Comparison of ENCODE assay signal across 13 mouse cellular contexts in genomic region chr11:5058783-5059182, GRCm38 (mm10). TPM values are rescaled to one million over a fixed set of nuclear protein-coding genes. Genes with fewer than 3 reads are reported as not detected.
A peak's percentile ranks its signal among the peaks of the same experiment; 100 is the strongest.
DNase-seq lines count a peak whose midpoint lies in the region; ATAC-seq and TF ChIP-seq lines count a peak whose summit lies in the region.
"Had no signal": no experiment of that assay in that cellular context is flagged by ENCODE, and none has a peak within 500 bp of the region (broad histone marks: within the 10 kb centered on the region; RNA-seq: fewer than 3 reads in every experiment).

No protein-coding gene starts in this region.

- peaks cover 80% of the 10 kb centered on the region for H3K27me3 ChIP-seq in heart, embryonic 15.5 days
- H3K27me3 ChIP-seq in liver, embryonic 13.5 days, result peaks cover 91% of the 10 kb centered on the region
- peaks cover 82% of the 10 kb centered on the region for H3K27me3 ChIP-seq in liver, postnatal 0 days (ENCODE audit: insufficient read depth, low read length)
- H3K27me3 ChIP-seq in E14TG2a.4 (ENCODE audit: insufficient read depth, low read length), result peaks cover 82% of the 10 kb centered on the region
- peaks cover 86% of the 10 kb centered on the region for H3K27me3 ChIP-seq in embryonic facial prominence, embryonic 15.5 days

- 30% methylated on average over 9 of the region's 9 CpGs for WGBS in heart, embryonic 15.5 days
- 28% methylated on average over 9 of the region's 9 CpGs for WGBS in liver, embryonic 13.5 days (ENCODE audit: insufficient replicate concordance)
- WGBS in liver, postnatal 0 days (ENCODE audit: insufficient replicate concordance), result 28% methylated on average over 9 of the region's 9 CpGs
- 27% methylated on average over 9 of the region's 9 CpGs for WGBS in embryonic facial prominence, embryonic 15.5 days

- no peaks in the 10 kb centered on the region for H3K9me3 ChIP-seq in heart, embryonic 15.5 days (replicated peaks)
- no peaks in the 10 kb centered on the region for H3K9me3 ChIP-seq in liver, embryonic 13.5 days (replicated peaks)
- no peaks in the 10 kb centered on the region for H3K9me3 ChIP-seq in liver, postnatal 0 days (ENCODE audit: low read length)
- H3K9me3 ChIP-seq in E14TG2a.4 (ENCODE audit: low read length), result no peaks in the 10 kb centered on the region
- no peaks in the 10 kb centered on the region for H3K9me3 ChIP-seq in embryonic facial prominence, embryonic 15.5 days (replicated peaks)
- H3K9me3 ChIP-seq: hindbrain, embryonic 15.5 days had no signal

- intact Hi-C loops in heart, postnatal 14 days (cut with DNase I), result no loop called here

- no peak overlapping the region for H3K27ac ChIP-seq in heart, embryonic 15.5 days
- H3K27ac ChIP-seq in liver, embryonic 13.5 days, result no peak overlapping the region
- H3K27ac ChIP-seq in liver, postnatal 0 days (ENCODE audit: low read depth), result no peak overlapping the region
- H3K27ac ChIP-seq in embryonic facial prominence, embryonic 15.5 days (replicated peaks), result no peak overlapping the region
- H3K27ac ChIP-seq: hindbrain, embryonic 15.5 days had no signal

- H3K36me3 ChIP-seq in heart, embryonic 15.5 days, result no peaks in the 10 kb centered on the region
- no peaks in the 10 kb centered on the region for H3K36me3 ChIP-seq in liver, embryonic 13.5 days
- no peaks in the 10 kb centered on the region for H3K36me3 ChIP-seq in liver, postnatal 0 days (replicated peaks; ENCODE audit: insufficient read depth, low read length)
- peaks cover 27% of the 10 kb centered on the region for H3K36me3 ChIP-seq in E14TG2a.4 (ENCODE audit: insufficient read depth, low read length)
- no peaks in the 10 kb centered on the region for H3K36me3 ChIP-seq in embryonic facial prominence, embryonic 15.5 days
- H3K36me3 ChIP-seq: hindbrain, embryonic 15.5 days had no signal

- H3K4me1 ChIP-seq in heart, embryonic 15.5 days (replicated peaks), result peaks cover 54% of the 10 kb centered on the region
- peaks cover 50% of the 10 kb centered on the region for H3K4me1 ChIP-seq in liver, embryonic 13.5 days (replicated peaks)
- peaks cover 41% of the 10 kb centered on the region for H3K4me1 ChIP-seq in liver, postnatal 0 days (ENCODE audit: insufficient read depth)
- H3K4me1 ChIP-seq in E14TG2a.4 (replicated peaks; ENCODE audit: low read depth, low read length), result peaks cover 90% of the 10 kb centered on the region
- H3K4me1 ChIP-seq in embryonic facial prominence, embryonic 15.5 days, result peaks cover 68% of the 10 kb centered on the region

- no peak for TF ChIP-seq EP300 in liver, postnatal 0 days (IDR thresholded peaks at IDR 0.05; ENCODE audit: low read depth)

- H3K4me2 ChIP-seq in heart, embryonic 15.5 days, result no peak overlapping the region
- no peak overlapping the region; the same call in 1 of the 2 replicates for H3K4me2 ChIP-seq in liver, embryonic 13.5 days
- H3K4me2 ChIP-seq in liver, postnatal 0 days (ENCODE audit: low read depth, low read length), result no peak overlapping the region; the same call in 1 of the 2 replicates
- no peak overlapping the region; the same call in 1 of the 2 replicates for H3K4me2 ChIP-seq in embryonic facial prominence, embryonic 15.5 days (replicated peaks)

- H3K4me3 ChIP-seq in heart, embryonic 15.5 days, result peak overlapping the region; percentile 61; the same call in 1 of the 2 replicates
- 0 out of 2 replicates have a peak overlapping the region, but pooled peaks have one; percentile 2 for H3K4me3 ChIP-seq in liver, embryonic 13.5 days (replicated peaks)
- H3K4me3 ChIP-seq in liver, postnatal 0 days (ENCODE audit: low read depth, low read length), result no peak overlapping the region
- peak overlapping the region; percentile 46; the same call in 1 of the 2 replicates for H3K4me3 ChIP-seq in E14TG2a.4 (replicated peaks; ENCODE audit: low read length)
- H3K4me3 ChIP-seq in embryonic facial prominence, embryonic 15.5 days (replicated peaks), result 0 out of 2 replicates have a peak overlapping the region, but pooled peaks have one; percentile 4

- no peak for DNase-seq in heart, postnatal 14 days
- no peak for DNase-seq in liver, embryonic 13.5 days
- no peak for DNase-seq in liver, postnatal 0 days
- DNase-seq in MN1 (ENCODE audit: low spot score), result no peak
- DNase-seq: cerebellum, adult 2 months; gastrocnemius, postnatal 36 days; lung, embryonic 14.5 days; midbrain, embryonic 14.5 days had no signal

- ATAC-seq in heart, embryonic 15.5 days (replicated peaks; ENCODE audit: insufficient number of reproducible peaks, insufficient read depth, low FRiP score, low read depth), result no peak
- ATAC-seq in liver, embryonic 13.5 days (ENCODE audit: low read depth), result no peak
- ATAC-seq in liver, postnatal 0 days, result no peak
- ATAC-seq in embryonic facial prominence, embryonic 15.5 days (ENCODE audit: insufficient number of reproducible peaks, low FRiP score, low TSS enrichment, low read depth), result no peak
- no peak for ATAC-seq in megakaryocyte progenitor cell, adult 5-6 weeks (replicated peaks; ENCODE audit: poor library complexity)

- TF ChIP-seq CTCF in liver, postnatal 0 days (IDR thresholded peaks at IDR 0.05; ENCODE audit: low read depth), result no peak
- TF ChIP-seq CTCF in E14TG2a.4 (conservative IDR thresholded peaks at IDR 0.05; ENCODE audit: low read length), result no peak

- no peak overlapping the region for H3K9ac ChIP-seq in heart, embryonic 15.5 days
- H3K9ac ChIP-seq in liver, embryonic 13.5 days, result no peak overlapping the region
- no peak overlapping the region for H3K9ac ChIP-seq in liver, postnatal 0 days (replicated peaks)
- no peak overlapping the region for H3K9ac ChIP-seq in embryonic facial prominence, embryonic 15.5 days

RNA-seq across cellular contexts. Expression of gene Rasl10a, which starts 0.9 kb away (rescaled TPM):
- 0.96 and 1.1 TPM in 2 replicates for polyA plus RNA-seq in heart, embryonic 15.5 days (2015; fragmentation: Nextera tagmentation; extraction: Ambion mirVana)
- total RNA-seq in heart, postnatal 14 days (2021), result 1 to 10 TPM; 3.7 to 4.4 TPM
- polyA plus RNA-seq in liver, embryonic 13.5 days (2015; fragmentation: Nextera tagmentation; extraction: Ambion mirVana), result 0.42 and 0.50 TPM in 2 replicates
- 0.58 and 0.66 TPM in 2 replicates for polyA plus RNA-seq in liver, postnatal 0 days (2015; fragmentation: Nextera tagmentation; extraction: Ambion mirVana)
- polyA plus RNA-seq in embryonic facial prominence, embryonic 15.5 days (2015; fragmentation: Nextera tagmentation; extraction: Ambion mirVana), result 4.1 TPM in 2 replicates
- total RNA-seq in megakaryocyte progenitor cell, adult 5-6 weeks (2015), result not detected in 2 replicates
- total RNA-seq in megakaryocyte progenitor cell, adult 5-6 weeks (2017), result not detected in 2 replicates

RNA-seq across cellular contexts. Expression of gene Gas2l1, which starts 6.3 kb away (rescaled TPM):
- polyA plus RNA-seq in heart, embryonic 15.5 days (2015; fragmentation: Nextera tagmentation; extraction: Ambion mirVana), result 19.4 and 28.2 TPM in 2 replicates
- 10 to 100 TPM; 17.8 to 18.7 TPM for total RNA-seq in heart, postnatal 14 days (2021)
- polyA plus RNA-seq in liver, embryonic 13.5 days (2015; fragmentation: Nextera tagmentation; extraction: Ambion mirVana), result 14.3 and 15.1 TPM in 2 replicates
- 14.9 TPM in 2 replicates for polyA plus RNA-seq in liver, postnatal 0 days (2015; fragmentation: Nextera tagmentation; extraction: Ambion mirVana)
- 39.0 and 43.3 TPM in 2 replicates for polyA plus RNA-seq in embryonic facial prominence, embryonic 15.5 days (2015; fragmentation: Nextera tagmentation; extraction: Ambion mirVana)
- 0.22 and 0.46 TPM in 2 replicates for total RNA-seq in megakaryocyte progenitor cell, adult 5-6 weeks (2015)
- 0.58 TPM in 1 of 2 replicates, not detected in the other for total RNA-seq in megakaryocyte progenitor cell, adult 5-6 weeks (2017)

RNA-seq across cellular contexts. Expression of gene Rhbdd3, which starts 39.9 kb away (rescaled TPM):
- 26.2 and 30.9 TPM in 2 replicates for polyA plus RNA-seq in heart, embryonic 15.5 days (2015; fragmentation: Nextera tagmentation; extraction: Ambion mirVana)
- total RNA-seq in heart, postnatal 14 days (2021), result 10 to 100 TPM; 18.7 to 20.5 TPM
- 11.8 and 14.3 TPM in 2 replicates for polyA plus RNA-seq in liver, embryonic 13.5 days (2015; fragmentation: Nextera tagmentation; extraction: Ambion mirVana)
- 14.4 and 14.9 TPM in 2 replicates for polyA plus RNA-seq in liver, postnatal 0 days (2015; fragmentation: Nextera tagmentation; extraction: Ambion mirVana)
- 28.8 and 29.4 TPM in 2 replicates for polyA plus RNA-seq in embryonic facial prominence, embryonic 15.5 days (2015; fragmentation: Nextera tagmentation; extraction: Ambion mirVana)
- total RNA-seq in megakaryocyte progenitor cell, adult 5-6 weeks (2015), result 8.5 and 10.2 TPM in 2 replicates
- 22.2 and 33.8 TPM in 2 replicates for total RNA-seq in megakaryocyte progenitor cell, adult 5-6 weeks (2017)

RNA-seq across cellular contexts. Expression of gene Ewsr1, which starts 40.3 kb away (rescaled TPM):
- 359 and 482 TPM in 2 replicates for polyA plus RNA-seq in heart, embryonic 15.5 days (2015; fragmentation: Nextera tagmentation; extraction: Ambion mirVana)
- 100 to 1,000 TPM; 119 to 131 TPM for total RNA-seq in heart, postnatal 14 days (2021)
- 312 and 331 TPM in 2 replicates for polyA plus RNA-seq in liver, embryonic 13.5 days (2015; fragmentation: Nextera tagmentation; extraction: Ambion mirVana)
- 146 and 157 TPM in 2 replicates for polyA plus RNA-seq in liver, postnatal 0 days (2015; fragmentation: Nextera tagmentation; extraction: Ambion mirVana)
- polyA plus RNA-seq in embryonic facial prominence, embryonic 15.5 days (2015; fragmentation: Nextera tagmentation; extraction: Ambion mirVana), result 691 and 729 TPM in 2 replicates
- 183 and 217 TPM in 2 replicates for total RNA-seq in megakaryocyte progenitor cell, adult 5-6 weeks (2015)
- 513 and 628 TPM in 2 replicates for total RNA-seq in megakaryocyte progenitor cell, adult 5-6 weeks (2017)
